Mouse (Mus musculus) induced T-regulatory cell, adult 2 months (primary cell): ENCODE measurements around the gene Proser2.
A peak's percentile ranks its signal among the peaks of the same experiment; 100 is the strongest.

Source experiments
- DNase-seq: peaks from one replicate; pipeline ENCODE4 v3.0.0-alpha.2; 2012; ENCODE audit warnings: low read depth

Proser2 gene

DNA sequence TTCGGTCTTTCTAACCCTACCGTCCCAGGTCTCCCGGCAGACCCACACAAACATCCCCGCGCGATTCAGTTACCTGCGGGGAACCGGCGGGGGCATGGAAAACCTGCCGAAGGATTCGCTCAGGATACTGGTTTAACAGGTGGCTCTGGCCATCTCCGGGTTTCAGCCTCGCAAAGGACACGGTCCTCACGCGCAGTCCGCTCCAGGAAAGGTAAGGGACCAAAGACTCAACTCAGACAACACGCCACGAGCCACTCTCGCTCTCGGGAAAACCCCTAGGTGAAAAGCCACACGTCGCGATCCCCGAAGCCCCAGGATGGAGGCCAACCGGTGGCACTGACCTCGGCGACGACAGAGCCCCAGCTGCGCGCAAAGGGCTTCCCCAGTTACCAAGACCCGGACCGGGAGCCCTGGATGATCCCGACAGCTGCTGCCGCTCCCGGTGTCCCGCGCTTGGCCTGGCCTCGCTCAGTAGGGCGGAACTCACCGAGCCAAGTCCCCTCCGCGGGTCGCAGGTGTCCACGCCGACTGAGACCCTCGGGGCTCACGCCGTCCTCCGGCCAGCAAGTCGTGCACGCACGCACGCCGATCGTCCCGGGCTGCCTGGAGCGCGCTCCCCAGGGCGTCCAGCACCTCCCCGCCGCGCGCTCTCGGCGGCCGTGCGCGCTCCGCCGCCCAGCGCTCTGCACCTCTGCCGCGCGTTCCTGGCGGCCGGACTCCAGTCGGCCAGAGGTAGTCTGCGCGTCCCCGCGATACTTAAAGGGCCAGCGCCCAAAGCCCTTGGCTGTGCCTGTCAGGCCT lies at the start of gene Proser2:
Gene Proser2, minus strand, starts transcription at position 657 of the 801 bp plus-strand sequence.
- DNase-seq = peak; percentile 14

DNA sequence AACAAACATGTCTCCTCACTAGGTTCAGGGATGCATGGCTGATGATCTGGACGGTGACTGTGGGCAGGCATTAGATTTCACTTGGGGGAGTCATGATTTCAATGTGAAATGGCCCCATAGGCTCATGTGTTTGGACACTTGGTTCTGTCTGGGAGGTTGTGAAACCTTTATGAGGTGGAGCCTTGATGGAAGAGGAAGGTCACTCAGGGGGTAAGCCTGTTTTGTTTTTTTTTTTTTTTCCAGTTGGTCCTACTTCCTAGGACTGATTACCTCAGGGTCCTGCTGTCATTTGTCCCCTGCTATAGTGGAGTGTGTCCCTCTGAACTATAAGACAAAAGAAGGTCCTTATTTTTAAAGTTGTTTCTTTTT lies 49.7 kb upstream of the Proser2 start:
- DNase-seq = no peak

DNA sequence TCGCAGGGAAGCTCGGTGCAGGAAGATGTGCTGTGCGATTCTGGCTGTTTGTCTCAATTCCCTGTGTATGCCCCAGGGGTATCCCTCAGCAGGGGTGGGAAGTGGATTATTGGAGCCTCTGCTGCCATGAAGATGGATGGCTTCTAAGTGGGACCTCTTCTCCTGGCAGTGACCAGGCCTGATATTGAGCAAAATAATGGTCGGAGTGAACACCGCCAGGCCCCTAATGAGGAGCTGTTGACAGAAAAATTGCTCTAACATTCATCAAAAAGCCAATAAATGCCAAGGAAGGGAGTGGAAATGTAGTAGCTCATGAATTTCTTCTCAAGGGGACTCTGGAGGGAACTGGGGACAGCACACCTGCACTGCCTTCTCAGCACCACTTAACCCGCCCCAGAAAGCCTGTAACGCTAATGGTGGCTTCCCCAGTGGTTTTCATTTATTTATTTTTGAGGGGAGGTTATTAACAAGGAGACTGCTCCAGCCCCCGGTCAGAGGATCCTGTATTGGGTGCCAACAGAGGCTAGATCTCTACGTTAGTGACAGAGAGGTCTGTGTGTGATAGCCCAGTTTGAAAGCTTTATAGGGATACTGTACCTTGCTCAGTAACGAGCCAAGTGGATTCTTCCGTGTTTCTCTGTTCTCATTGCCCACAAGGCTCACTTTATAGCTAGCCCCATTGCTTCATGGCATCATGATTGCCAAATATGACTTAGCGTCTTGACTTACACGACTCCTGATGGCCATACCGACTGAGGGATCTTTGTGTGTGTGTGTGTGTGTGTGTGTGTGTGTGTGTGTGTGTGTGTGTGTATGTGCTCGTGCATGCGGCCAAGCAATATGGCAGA lies 49.1 kb upstream of the Proser2 start:
- no peak for DNase-seq

- DNase-seq = no peak
These were observed 43.0 kb upstream of the Proser2 start for GRCm38 (mm10) chr2:6173013-6173412.

- no peak for DNase-seq
These were observed 38.5 kb upstream of the Proser2 start for GRCm38 (mm10) chr2:6168560-6168959.

GRCm38 (mm10) chr2:6167843-6168558 lies 38.0 kb upstream of the Proser2 start:
- DNase-seq = peak; percentile 81

- DNase-seq = peak; percentile 11
These were observed 35.8 kb upstream of the Proser2 start for GRCm38 (mm10) chr2:6165771-6166170.

GRCm38 (mm10) chr2:6164606-6165290 lies 34.7 kb upstream of the Proser2 start:
- DNase-seq = no peak

DNA sequence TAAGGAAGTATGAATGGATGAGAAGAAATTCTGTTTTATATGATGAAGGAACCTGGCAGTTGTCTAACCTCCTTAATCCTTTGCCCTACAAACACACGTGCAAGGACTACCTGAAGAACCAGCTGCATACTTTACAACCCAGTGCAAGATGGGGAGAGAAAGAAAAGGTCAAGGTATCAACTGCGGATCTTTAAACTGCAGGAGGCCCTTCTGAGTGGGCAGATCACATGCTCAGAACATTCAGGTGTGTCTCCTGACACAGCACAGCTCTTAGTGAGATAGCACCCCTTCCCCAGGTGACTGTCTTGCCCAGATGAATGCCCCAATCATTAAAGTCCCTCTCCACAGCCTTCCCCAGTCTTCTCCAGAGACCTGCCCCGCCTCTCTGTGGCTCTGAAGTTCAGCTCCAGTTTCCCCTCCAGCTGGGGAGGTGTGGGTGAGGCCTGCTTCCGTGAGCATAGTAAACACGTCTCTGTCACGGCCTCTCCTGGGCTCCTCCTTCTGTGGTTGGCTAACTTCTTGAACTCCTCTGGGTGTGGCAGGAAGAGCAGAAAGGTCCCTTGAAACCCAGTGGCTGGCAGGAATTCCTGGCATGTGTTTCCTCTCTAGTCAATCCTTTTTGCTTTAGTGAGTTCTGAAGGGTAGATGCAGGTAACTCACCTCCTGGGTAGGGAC lies 32.5 kb upstream of the Proser2 start:
- DNase-seq = peak; percentile 64

GRCm38 (mm10) chr2:6159735-6160134 lies 29.7 kb upstream of the Proser2 start:
- DNase-seq = no peak

- no peak for DNase-seq
These were observed 29.2 kb upstream of the Proser2 start for GRCm38 (mm10) chr2:6159219-6159618.

- DNase-seq = no peak
These were observed 27.6 kb upstream of the Proser2 start for GRCm38 (mm10) chr2:6157635-6158034.

DNA sequence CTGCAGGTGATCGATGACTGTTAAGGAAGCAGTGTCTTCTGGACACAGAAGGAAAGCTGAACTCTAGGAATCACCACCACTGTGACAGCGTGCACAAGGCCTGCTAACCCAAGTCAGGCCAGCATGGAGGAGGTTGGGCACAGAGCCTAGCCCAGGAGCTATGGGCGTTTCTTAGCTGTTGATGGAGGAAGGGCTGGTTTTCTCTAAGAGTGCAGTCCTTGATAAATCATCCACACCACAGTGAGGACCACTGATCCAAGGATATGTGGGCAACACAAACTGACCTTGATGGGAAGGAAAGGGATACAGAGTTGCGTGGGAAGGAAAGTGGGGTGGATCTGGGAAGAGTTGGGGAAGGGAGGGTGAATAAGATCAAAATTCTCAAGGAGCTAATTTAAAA lies 27.2 kb upstream of the Proser2 start:
- no peak for DNase-seq

DNA sequence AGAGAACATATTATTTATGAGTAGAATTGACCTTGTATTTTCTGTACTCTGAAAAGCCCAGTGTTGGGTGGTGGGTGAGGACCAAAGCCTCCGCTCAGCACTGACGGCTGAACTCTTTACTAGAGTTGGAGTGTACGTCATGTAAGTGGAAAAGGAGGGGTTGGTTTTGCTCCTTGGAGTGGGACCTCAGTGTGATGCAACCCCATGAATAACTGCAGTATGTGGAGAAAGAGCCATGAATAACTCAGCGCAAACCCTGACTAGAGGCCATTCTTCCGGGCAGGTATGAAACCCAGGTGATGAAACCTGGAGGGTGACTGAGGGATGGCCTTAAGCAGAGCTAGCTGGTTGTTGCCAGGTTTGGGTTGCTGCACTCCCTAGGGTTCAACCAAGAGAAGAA lies 19.8 kb upstream of the Proser2 start:
- no peak for DNase-seq

- DNase-seq = no peak
These were observed 16.9 kb upstream of the Proser2 start for GRCm38 (mm10) chr2:6146901-6147300.

- no peak for DNase-seq
These were observed 16.2 kb upstream of the Proser2 start for GRCm38 (mm10) chr2:6146257-6146656.

DNA sequence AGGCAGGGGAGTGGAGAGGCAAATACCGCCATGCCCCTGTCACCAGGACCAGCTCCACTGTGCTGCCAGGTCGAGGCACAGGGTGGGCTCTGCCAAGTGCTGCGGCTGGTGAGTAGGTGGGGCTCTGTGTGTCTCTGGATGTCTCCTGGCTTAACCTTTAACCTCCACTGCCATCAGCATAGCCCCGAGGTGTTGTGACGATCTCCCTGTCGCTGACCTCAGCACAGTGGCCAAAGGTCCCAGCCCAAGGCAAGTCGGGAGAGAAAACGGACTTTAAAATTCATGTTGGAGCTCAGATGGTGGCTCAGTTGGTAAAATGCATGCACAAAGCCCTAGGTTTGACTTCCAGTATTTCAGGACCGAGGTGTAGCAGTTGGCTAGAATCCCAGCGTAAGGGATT lies 15.6 kb upstream of the Proser2 start:
- no peak for DNase-seq

DNA sequence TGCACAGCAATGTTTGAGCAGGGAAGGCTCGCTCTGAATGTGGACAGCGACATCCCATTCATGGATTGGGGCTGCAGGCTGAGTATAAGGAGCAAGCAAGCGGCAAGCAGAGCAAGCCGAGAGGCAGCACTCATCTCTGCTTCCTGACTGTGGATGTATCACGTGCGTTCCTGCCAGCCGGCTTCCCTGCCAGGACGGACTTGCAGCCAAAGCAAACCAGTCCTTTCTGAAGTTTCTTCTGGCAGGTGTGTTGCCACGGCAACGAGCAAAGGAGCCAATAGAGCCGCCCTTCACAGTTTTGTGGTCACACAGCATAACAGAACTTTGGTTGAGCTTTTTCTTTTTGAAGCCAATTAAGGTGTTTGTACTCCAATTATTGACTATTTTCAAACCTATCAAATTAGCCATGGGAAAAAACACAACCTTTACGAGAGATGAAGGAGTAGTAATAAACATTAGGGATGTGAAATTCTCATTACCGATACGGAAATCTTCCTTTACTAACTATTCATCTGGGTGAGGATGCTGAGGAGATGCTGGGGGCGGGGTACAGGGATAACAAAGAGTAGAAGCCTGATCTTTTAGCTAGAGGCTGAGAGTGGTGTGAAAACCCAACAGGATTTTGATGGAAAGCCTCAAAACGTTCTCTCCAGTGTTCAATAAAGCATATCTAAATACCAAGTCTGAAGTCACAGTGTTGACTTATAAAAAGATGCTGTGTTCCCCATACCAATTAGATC lies 13.1 kb upstream of the Proser2 start:
- DNase-seq = no peak

GRCm38 (mm10) chr2:6140572-6141161 lies 10.7 kb upstream of the Proser2 start:
- no peak for DNase-seq

DNA sequence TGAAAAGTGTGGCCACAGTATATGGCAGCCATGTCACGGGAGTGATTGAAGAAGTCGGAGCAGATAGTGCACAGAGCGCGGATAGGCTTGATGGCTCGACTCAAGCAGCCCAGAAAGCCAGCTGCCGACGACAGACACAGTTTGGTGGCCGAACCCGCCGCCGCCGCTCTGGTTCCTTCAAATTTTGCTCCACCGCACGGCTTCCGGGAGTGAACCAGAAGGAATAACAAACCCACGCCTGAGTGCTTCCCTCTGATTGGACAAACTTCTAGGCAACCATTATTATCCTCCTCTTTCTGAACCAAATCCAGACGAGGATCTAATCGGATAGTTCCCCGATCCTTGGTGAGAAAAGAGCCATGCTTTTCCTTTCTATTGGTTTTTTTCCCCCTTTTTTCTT lies 3.9 kb upstream of the Proser2 start:
- DNase-seq = no peak
